Mouse (Mus musculus): ENCODE data around the gene Mtus2.
"Not testable (repeated sequence)": the region's sequence is repeated elsewhere in the genome, so short reads cannot be mapped to it uniquely, and the experiment has no call there.

Gene Mtus2

DNA sequence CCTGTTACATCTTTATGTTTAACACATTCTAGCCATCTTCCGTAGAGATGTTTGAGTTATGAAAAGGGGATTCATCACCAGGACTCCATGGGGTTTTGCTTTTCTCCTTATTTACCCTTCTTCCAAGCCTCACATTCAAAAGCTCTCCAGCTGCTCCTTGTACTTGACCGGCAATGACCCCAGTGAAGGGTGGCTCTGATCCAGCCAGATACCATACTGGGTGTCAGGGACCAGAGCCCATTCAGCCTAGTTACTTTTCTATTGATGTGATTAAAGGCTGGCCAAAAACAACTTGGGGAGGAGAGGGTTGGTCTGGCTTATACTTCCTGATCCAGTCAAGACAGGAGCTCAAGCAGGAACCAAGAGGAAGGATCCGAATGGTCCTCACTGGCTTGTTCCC, 326.5 kb downstream of the Mtus2 start:
- DNase-seq: no peak

DNA sequence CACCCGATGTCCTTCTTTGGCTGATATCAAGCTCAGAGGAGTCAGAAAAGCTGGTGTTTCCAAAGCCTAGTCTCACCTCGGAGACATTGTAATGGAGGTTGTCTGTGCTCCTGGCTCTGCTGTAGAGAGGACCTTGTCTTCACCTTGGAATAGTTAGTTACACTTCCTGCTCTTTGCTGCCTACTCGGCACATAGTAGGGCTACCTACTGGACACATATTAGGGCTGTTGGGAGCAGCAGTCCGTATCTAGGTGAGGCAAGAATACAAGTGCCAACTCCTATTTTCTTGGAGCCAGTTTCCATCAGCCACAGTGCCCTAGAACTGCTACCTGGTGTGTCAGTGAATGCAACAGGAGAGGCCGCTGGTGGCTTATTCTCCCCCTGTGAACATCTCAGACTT, 330.4 kb downstream of the Mtus2 start:
- DNase-seq: no peak

DNA sequence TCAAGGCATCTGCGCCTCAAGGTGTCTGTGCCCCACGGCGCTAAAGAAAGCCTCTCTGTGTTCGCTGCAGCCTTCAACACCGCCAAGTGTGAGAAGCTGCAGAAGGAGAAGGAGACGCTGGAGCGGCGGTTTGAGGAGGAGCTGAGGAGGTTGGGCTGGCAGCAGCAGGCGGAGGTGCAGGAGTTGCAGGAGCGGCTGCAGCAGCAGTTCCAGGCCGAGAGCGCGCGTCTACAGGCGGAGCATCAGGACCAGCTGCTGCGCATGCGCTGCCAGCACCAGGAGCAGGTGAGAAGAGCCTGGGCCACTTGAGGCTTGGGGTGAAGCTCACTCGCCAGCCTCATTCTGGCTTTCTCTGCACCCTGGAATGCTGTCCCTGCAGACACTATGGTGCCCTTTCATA, 331.7 kb downstream of the Mtus2 start:
- no peak for DNase-seq

DNA sequence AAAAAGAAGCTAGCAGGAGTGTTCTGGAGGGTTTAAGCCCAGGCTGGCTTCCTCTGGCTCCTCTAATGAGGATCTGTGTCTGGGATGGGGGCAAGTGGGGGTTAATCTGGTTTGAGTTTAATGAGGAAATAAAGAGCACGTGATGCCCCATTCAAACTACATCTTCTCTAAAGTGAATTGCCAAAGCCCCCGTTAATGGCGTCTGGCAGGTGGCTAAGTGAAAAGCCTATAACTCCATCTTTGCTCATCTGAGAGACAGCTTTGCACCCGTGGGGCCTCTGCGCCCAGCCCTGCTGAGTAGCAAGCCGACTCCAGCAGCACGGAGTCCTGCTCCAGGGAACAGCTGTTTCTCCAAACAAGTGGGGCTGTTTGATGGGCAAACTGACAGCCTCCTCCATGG, 332.8 kb downstream of the Mtus2 start:
- DNase-seq: no peak

DNA sequence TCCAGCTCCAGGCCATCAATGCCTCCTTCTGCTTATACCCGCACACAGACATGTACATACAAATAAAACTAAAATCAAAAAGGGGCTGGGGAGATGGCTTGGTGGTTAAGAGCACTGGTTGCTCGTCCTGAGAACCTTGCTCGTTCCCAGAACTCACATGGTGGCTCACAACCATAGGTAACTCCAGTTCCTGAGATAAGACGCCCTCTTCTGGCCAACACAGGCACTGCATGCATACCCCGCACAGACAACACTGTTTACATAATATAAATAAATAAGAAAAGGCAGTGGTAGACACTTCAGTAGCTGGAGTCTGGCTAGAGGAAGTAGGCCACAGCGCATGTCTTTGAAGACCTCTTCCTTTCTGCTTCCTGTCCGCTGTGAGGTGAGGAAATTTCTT, 335.7 kb downstream of the Mtus2 start:
- DNase-seq: no peak

DNA sequence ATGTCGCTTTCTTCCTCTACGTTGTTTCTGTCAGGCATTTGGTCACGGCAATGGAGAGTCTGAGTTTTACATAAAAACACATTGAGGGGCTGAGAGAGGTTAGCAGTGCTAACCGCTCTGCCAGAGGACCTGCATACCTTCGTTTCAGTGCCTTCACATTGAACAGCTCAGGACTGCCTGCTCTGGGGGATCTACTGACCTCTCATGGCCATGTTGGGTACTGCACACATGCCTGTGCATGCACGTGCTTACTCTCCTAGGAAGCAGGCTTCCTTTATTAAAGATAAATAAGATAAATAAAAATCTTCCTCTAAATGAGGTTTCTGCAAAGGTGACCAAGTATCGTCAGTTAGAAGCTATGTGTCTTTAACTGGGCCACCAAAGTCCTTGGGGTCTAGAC, 336.2 kb downstream of the Mtus2 start:
- DNase-seq: no peak

DNA sequence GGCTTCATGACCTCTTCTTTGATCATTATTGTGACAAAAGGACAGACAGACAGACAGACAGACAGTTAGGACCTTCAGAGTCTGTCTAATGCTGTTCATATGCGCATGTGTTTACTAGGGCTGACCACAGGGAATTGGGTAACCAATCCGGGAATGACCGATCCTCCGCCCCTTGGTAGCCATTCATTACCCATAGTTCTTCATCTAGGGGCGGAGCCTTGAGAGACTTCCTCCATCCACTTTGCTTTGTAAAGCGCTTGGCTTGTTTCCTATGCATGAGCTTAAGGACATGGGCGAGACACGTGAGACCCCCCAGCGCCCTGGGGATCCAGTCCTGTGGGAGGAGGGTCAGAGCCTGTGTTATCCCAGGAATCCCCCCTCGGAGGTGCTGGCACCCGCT, 345.8 kb downstream of the Mtus2 start:
- no peak for DNase-seq

DNA sequence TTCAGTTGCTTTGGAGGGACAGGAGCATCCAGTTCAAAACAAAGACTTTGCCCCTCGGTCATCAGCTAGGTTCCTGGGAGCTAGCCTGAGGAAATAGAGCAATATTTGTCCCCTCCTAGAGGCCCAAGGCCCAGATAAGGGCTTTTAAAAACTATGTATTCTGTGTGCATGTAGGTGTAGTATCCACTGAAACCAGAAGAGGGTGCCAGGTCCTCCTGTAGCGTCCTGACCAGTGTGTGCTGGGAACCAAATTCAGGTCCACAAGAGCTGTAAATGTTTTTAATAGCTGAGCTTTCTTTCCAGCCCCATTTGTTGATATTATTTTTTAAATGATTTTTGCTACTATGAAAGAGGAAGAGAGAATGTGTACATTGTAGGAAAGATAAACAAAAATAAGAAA, 347.0 kb downstream of the Mtus2 start:
- DNase-seq: no peak

DNA sequence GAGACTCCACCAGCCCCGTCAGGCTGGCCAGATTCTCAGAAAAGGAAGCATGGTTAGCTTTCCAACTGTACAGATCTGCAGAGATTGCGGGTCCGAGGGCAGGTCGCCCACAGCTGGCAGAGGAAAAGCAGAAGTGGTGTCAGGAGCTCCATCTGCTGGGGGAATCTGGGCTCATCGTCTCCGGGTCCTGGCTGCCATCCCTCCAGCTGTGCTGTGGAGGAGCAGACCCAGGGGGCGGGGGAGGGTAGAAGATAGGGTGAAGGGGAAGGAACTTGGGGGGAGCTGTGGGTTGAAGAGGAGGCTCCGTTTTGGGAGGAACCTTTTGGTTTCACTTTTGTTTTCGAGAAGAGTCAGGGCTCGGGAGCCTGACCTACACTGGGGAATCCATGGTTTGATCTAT, 353.7 kb downstream of the Mtus2 start:
- no peak for DNase-seq

DNA sequence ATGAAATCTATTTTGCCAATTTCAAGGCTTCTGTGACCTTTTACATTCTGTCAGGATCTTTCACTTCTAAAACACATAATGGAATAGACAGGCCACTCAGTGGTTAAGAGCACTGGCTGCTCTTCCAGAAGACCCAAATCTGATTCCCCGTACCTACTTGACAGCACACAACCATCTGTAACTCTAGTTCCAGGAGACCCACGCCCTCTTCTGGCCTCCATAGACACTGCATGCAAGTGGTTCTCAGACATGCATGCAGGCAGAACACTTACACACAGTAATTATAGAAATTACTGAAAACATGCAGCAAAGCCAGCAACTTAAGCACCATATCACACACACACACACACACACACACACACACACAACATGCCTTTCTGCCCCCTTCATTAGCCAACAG, 355.3 kb downstream of the Mtus2 start:
- no peak for DNase-seq

DNA sequence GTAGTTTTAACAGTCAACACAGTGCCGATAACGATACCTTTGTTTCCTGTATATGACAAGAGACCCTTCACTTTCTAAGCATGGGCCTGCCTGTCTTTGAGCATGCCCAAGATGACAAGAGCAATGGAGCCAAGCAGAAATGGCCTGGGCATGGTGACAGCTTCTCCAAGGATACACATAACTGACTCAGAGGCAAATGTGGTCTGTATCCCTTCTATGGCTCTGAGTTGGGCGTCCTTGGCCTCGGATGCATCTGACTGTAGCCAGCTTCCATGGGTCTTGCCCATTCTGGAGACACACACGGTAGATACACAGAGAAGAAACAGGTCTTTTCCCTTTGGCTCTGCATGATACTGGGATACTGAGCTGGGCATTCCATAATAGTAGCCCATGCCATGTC, 357.8 kb downstream of the Mtus2 start:
- no peak for DNase-seq

DNA sequence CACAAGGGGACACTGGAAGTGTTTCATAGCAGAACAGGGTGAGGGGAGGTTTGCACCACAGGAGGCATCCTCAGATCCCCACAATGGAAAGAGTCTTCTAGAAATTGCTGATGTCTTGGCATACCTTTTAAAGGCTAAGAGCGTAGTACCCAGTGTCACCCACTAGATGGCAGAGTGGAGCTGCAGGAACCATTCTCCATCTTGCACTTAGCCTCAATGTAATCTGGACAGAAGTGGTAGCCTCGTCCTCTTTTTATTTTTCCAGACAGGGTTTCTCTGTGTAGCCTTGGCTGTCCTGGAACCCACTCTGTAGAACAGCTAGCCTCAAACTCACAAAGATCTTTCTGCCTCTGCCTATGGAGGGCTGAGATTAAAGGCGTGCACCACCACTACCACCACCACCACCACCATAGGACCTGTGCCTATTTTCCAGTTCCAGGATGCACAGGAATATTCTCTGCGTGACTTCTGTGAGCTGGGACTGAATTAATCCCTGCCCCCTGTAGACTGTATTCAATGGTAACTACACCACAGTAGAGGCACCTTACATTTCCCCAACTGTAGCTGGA, 368.3 kb downstream of the Mtus2 start:
- DNase-seq: peak; percentile 48

DNA sequence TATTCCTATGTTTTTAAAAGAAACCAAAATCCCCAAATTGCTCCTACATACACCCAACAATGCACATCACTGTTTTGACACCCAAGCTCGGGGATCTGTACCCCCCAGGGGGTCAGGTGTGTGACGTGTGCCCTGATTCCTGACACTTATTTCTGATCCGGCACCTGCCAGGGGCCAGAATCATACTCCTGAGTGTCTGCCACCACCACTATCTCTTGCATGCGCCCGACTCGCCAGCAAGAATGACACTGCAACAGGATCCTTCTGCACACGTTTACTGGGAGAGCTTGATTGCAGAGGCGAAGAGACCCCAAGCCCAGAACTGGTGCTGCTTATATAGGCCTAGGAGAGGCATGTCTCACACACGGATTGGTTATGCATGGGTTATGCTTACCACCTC, 369.2 kb downstream of the Mtus2 start:
- not testable (repeated sequence) for DNase-seq

DNA sequence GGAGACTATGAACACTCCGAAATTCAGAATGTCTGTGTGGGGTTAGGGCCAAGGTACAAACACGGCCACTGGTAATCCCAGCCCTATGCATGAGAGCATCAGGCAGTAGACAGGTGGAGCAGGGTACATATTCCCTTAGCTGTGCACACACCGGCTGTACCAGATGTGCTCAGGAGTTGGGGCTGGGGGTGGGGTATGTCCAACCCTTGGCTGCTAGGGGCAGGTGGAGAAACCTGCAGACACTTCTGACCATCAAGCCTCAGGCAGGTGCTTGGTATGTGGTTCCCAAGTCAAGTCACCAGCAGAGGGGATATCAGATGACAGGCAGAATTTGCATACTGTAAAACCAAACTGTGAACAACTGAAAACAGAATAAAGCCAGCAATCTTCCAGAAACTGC, 371.9 kb downstream of the Mtus2 start:
- DNase-seq: no peak

DNA sequence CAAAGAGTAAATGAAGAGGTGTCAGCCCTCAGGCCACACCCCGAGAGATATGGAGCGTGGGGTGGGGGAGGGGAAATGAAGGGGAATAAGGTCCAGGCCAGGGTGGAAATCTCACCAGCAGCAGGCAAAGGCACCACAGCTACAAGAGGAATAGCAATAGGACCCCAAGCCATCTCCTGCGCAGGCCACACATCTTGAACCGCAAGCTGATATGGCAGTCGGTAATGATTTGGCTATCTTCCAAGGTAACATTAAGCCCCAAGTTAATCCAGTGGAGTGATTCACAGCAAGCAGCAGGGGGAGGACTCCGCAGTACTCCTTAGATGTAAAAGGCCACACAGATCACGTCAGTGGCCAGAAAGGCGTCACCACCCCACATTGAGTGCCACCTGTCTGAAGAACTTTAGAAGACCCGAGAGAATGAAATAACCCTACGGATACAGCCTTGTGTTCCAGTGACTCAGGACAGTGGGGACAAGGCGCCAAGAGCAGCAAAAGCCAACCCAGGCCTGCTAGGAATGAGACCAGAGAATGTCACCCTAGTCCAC, 374.2 kb downstream of the Mtus2 start:
- DNase-seq: no peak

DNA sequence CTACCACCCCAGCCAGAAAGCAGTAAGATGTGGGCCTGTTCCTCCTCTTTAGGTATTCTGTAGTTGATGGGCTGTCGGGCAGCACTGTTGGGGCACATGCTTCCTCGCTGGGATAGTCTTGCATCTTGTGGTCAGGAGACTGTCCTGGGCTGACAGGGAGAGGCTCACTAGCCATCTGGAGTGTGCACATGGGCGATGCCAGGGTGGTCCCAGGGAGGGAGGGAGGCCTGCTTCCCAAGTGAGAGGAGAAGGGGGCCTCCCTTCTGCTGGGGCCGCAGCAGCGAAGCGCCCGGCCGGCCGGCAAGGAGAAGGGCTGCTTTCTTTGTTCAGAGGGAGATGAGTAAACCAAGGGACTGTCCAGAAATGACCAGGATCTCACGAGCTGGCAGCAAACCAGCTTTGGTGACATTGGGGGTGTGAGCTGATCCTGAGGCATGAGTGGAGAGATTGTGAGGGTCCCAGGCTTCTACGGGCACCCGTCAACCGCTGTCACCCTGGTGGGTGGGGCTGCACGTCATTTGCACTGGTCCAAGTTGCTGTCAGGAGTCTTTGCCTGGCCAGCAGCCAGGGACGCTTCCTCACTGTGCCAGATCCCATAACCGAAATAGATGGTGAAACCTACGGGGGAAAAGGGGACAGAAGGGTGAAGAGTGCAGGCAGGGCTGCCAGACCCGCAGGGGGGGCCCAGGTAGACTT, 375.0 kb downstream of the Mtus2 start:
- DNase-seq: no peak

DNA sequence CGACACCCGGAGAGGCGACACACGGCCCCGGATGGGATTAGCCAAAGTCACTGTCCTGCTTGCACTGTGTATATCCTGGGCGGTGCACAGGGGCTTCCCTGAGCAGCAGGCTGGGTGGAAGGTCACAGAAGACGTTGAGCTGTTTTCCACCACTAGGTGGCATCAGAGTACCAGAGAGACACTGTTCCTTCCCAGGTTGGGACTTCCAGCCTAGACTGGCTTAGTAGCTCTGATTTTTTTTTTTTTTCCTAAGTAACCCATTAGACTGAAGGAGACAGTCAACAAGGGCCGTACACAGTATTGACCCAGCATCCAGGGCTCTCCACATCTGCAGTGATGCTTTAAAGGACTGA, 375.5 kb downstream of the Mtus2 start:
- DNase-seq: peak; percentile 60

DNA sequence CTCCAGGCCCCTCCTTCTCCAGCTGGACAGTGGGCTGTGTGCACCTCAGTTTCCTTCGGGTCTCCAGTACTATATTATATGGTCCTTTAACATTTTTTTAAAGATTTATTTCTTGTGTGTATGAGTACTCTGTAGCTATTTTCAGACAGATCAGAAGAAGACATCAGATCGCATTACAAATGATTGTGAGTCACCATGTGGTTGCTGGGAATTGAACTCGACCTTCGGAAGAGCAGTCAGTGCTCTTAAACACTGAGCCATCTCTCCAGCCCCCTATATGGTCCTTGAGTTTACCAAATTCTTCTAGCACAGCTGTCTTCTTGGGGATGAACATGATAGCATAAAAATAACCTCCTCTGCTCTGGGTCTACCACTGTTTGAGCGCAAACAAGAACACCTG, 382.0 kb downstream of the Mtus2 start:
- DNase-seq: no peak

DNA sequence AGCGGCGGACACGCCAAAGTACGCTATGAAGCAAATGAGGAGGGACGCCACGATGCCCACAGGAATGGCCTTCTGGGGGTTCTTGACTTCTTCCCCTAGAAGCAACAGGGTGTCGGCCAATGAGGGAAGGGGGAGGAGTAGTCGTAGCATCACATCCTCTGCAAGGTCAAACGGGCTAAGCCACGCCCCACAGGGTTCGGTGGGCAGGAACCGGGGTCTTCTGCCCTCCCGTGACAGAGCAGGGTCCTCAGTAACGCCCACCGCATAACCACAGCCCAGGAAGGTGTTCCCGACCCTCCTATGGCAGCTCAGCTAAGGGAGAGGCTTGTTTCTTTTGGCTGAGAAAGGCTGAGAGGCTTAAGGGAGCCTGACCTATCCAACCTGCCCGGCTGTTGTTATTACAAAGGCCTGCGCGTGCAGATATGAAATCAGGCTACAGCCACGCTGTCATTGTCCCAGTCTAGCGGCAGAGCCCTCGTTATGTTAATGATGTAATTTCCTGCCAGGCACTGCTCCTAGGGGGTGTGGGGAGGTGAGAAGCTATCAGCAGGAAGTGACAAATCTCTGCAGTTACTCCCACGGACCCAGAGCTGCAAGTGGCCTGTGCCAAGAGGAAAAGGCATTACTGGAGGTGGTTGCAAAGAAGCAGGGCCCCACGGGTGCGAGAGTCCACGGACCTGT, 385.1 kb downstream of the Mtus2 start:
- DNase-seq: peak; percentile 72

DNA sequence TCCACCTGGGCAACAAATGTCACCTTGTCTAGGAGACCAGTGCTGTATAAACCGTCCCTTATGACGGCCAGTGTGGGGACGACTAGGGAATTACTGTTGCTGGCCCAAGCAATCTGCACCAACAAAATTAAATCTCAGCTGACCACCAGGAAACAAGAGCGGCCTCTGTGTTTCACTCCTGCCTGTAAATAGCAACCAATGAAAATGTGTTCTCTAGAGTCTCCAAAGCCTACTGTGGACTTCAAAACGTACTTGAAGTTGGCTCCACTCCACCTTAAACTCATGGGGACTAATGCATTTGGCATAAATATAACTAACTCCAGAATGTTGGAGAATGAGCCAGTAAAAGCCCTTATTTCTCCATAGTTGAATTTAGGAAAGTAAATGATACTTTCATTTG, 387.3 kb downstream of the Mtus2 start:
- DNase-seq: no peak

DNA sequence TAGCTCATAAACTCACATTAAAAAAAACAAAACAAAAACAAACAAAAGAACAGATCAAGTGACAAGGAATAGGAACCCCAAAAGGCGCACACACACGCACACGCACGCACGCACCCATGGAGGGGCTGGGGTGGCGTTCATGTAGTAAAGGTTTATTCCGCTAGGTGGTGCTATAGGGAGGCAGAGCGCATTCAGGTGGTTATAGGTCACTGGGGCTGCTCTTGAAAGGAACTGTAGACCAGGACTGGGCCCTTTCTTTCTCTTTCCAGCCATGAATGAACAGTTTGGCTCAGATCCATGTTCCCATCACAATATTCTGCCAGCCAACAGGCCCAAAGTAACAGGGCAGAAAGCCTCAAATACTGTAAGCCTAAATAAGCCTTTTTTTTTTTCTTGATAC, 389.4 kb downstream of the Mtus2 start:
- no peak for DNase-seq

DNA sequence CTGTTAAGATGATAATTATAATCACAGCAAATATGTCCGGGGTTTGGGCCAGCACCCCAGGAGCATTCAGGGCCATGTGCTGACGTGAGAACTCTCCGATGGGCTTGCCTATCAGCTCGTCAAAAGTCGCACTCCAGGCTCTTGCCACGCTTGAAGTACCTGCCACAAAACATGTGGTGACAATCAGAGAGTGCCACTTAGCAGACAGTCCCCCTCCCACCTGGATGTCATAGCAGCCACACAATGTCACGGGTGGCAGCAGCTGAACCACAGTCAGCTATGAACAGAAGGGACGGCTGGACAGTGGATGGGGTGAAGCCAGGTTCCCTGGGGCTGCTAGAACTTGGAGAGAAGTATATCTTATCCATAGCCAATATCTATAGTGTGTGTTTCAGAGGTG, 391.0 kb downstream of the Mtus2 start:
- no peak for DNase-seq

DNA sequence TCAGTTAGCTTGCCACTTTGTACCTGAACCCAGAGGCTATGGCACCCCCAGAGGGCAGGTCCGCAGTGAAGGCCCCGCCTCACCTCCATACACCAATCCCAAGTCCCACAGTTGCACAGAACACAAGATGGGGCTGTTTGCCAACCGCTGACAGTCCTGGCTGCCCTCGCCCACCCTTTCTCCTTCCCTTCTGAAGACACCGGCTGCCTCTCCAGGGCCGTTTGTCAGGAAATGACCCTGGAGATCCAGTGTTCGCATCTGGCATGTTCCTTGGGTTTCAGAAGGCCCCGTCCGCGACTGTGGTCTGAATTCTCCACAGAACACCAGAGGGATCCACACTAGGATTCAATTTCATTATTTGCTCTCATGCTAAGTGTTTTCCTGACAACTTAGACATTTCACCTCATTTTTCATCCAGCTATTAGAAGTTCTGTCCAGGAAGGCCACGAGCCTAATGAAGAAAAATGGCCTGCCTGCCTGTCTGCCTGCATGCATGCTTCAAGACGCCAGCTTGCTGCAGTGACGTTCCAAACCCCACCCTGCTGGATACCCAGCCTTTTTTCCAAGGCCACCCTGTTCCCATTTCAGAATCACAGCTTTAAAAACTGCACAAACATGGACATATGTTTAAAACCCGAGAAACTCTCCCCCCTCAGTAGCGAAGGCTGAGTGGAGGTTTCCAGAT, 392.3 kb downstream of the Mtus2 start:
- no peak for DNase-seq

DNA sequence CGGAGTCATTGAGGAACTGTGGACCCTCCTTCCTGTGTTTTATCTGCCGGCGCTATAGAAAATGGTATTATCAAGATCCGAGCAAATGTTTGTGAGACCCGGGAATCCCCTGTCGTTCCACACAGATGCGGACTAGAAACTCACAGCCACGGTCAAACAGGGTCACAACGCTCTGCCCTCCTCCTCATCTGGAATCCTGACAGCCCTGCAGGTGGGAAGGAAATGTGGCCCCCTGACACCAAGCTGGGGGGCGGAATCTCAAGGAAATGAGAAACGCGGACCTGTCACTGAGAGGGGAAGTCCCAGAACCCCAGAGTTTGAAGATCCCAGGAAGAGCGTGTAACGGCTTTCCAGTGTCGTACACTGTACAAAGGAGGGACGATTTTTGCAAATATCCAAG, 396.3 kb downstream of the Mtus2 start:
- no peak for DNase-seq

All from right cerebral cortex, adult 18-20 months (tissue).